Mouse (Mus musculus) liver, adult 10 weeks (tissue): ENCODE results near the gene Recql5. TPM values are rescaled to one million over a fixed set of nuclear protein-coding genes. Genes with fewer than 3 reads are reported as not detected.

Source experiments
- polyA plus RNA-seq: library from polyadenylated mRNA; stranded (reverse); fragments of 350-450 nt; fragmentation: Illumina TruSeq; extraction: RNeasy Lipid Tissue Mini Kit (QIAGEN cat#74804); gene quantifications from one replicate; pipeline ENCODE4 v1.2.3, GENCODE M21; 2014; ENCODE audit warnings: low read depth, low replicate concordance

The Recql5 gene
- 1.2 TPM for polyA plus RNA-seq

GRCm38 (mm10) chr11:115933108-115933746 lies at the start of gene Recql5, which contains the start of gene Sap30bp:
Gene Recql5 (minus strand): TSS chr11:115933477.
Gene Sap30bp (plus strand): TSS chr11:115933282.

GRCm38 (mm10) chr11:115974309-115975082 lies 41.2 kb upstream of the Recql5 start, which contains the start of gene Itgb4:
Gene Itgb4 (plus strand): TSS chr11:115974709.

GRCm38 (mm10) chr11:115911632-115912376 lies 21.5 kb downstream of the Recql5 start, which contains the start of gene Smim6:
Gene Smim6 (plus strand): TSS chr11:115912017.

GRCm38 (mm10) chr11:115899486-115900266 lies 33.6 kb downstream of the Recql5 start, which contains the start of gene Smim5:
Gene Smim5 (plus strand): TSS chr11:115899966.

GRCm38 (mm10) chr11:115858354-115858753 lies 74.9 kb downstream of the Recql5 start, which contains the start of gene Myo15b:
Gene Myo15b (plus strand): TSS chr11:115858406.

Other genes starting within 250 kb of the Recql5 start
- gene Grb2, start 224.9 kb downstream of the Recql5 start, polyA plus RNA-seq, result 36.1 TPM
- 1.7 TPM for gene Tmem94, start 168.0 kb downstream of the Recql5 start, polyA plus RNA-seq
- gene Caskin2, start 119.8 kb downstream of the Recql5 start, polyA plus RNA-seq, result 0.26 TPM
- gene Tsen54, start 118.8 kb downstream of the Recql5 start, polyA plus RNA-seq, result 1.5 TPM
- 1.5 TPM for gene Llgl2, start 109.4 kb downstream of the Recql5 start, polyA plus RNA-seq
- not detected for gene Myo15b, start 75.1 kb downstream of the Recql5 start, polyA plus RNA-seq
- not detected for gene Smim5, start 33.5 kb downstream of the Recql5 start, polyA plus RNA-seq
- gene Smim6, start 21.5 kb downstream of the Recql5 start, polyA plus RNA-seq, result 0.42 TPM
- 6.3 TPM for gene Sap30bp, start 195 bp downstream of the Recql5 start, polyA plus RNA-seq
- gene Itgb4, start 41.2 kb upstream of the Recql5 start, polyA plus RNA-seq, result not detected
- 0.66 TPM for gene Galk1, start 79.2 kb upstream of the Recql5 start, polyA plus RNA-seq
- 281 TPM for gene H3f3b, start 94.5 kb upstream of the Recql5 start, polyA plus RNA-seq
- gene Unk, start 96.8 kb upstream of the Recql5 start, polyA plus RNA-seq, result 0.69 TPM
- gene Unc13d, start 144.5 kb upstream of the Recql5 start, polyA plus RNA-seq, result not detected
- 15.7 TPM for gene Wbp2, start 153.5 kb upstream of the Recql5 start, polyA plus RNA-seq
- 0.34 TPM for gene Trim47, start 193.7 kb upstream of the Recql5 start, polyA plus RNA-seq
- 4.6 TPM for gene Trim65, start 197.7 kb upstream of the Recql5 start, polyA plus RNA-seq
- 3.9 TPM for gene Mrpl38, start 205.4 kb upstream of the Recql5 start, polyA plus RNA-seq
- gene Fbf1, start 234.7 kb upstream of the Recql5 start, polyA plus RNA-seq, result 2.4 TPM